Mouse (Mus musculus) midbrain, embryonic 12.5 days (tissue): ENCODE measurements at regions not wholly inside any gene's neighbourhood (a gene's known extent, or its start where the extent isn't known, plus 50 kb on each side); places are given as distances from the start of the nearest gene placed in this dataset.
"Not testable (repeated sequence)": the region's sequence is repeated elsewhere in the genome, so short reads cannot be mapped to it uniquely, and the experiment has no call there.

Experiments used
- ATAC-seq: fragments of 200-750 bp; cut with Nextera tagmentation; 2 replicates; pipeline ENCODE4 v1.8.0; 2017; ENCODE audit warnings: low read depth, moderate TSS enrichment, moderate library complexity; ENCODE audit not compliant: low FRiP score
- H3K27ac ChIP-seq: fragments of 300-500 bp; sonication (generic); replicated peaks from 2 replicates; pipeline ENCODE4 v1.5.1; 2016; ENCODE audit warnings: mild to moderate bottlenecking
- H3K27me3 ChIP-seq: fragments of 300-500 bp; sonication (generic); 2 replicates; pipeline ENCODE4 v1.6.1; 2016; ENCODE audit warnings: mild to moderate bottlenecking
- H3K36me3 ChIP-seq: fragments of 300-500 bp; sonication (generic); 2 replicates; pipeline ENCODE4 v1.6.1; 2016
- H3K4me1 ChIP-seq: fragments of 300-500 bp; sonication (generic); 2 replicates; pipeline ENCODE4 v1.6.1; 2016
- H3K4me2 ChIP-seq: fragments of 300-500 bp; sonication (generic); replicated peaks from 2 replicates; pipeline ENCODE4 v1.6.1; 2016; ENCODE audit warnings: mild to moderate bottlenecking, moderate library complexity
- H3K4me3 ChIP-seq: fragments of 300-500 bp; sonication (generic); 2 replicates; pipeline ENCODE4 v1.5.1; 2016; ENCODE audit warnings: mild to moderate bottlenecking
- H3K9ac ChIP-seq: fragments of 300-500 bp; sonication (generic); replicated peaks from 2 replicates; pipeline ENCODE4 v1.6.1; 2016; ENCODE audit warnings: mild to moderate bottlenecking, moderate library complexity
- H3K9me3 ChIP-seq: fragments of 300-500 bp; sonication (generic); 2 replicates; pipeline ENCODE4 v1.6.1; 2016; ENCODE audit warnings: mild to moderate bottlenecking
- WGBS: fragments of 180-500 bp; shearing (Covaris S2); methylation state at CpG from one replicate; pipeline ENCODE4 v1.1.7; 2016; 5-methylcytosine and 5-hydroxymethylcytosine counted together

- not testable (repeated sequence) for H3K4me1 ChIP-seq, H3K9me3 ChIP-seq, H3K4me2 ChIP-seq, H3K27me3 ChIP-seq, ATAC-seq, H3K36me3 ChIP-seq, H3K4me3 ChIP-seq, H3K27ac ChIP-seq, H3K9ac ChIP-seq
Measured at GRCm38 (mm10) chr7:93254287-93254686, 174.6 kb downstream of the Fam181b start.

GRCm38 (mm10) chr7:93285748-93286147 is 206.1 kb downstream of the Fam181b start:
- Histone ChIP-seq H3K4me1 (no peaks in the 10 kb centered on the region), H3K4me3 (no peak overlapping the region), H3K9ac (no peak overlapping the region), H3K36me3 (no peaks in the 10 kb centered on the region), H3K27ac (no peak overlapping the region), H3K27me3 (no peaks in the 10 kb centered on the region), H3K9me3 (no peaks in the 10 kb centered on the region), H3K4me2 (no peak overlapping the region)
- ATAC-seq, result no peak
- WGBS, result 82% methylated on average over 3 of the region's 3 CpGs

GRCm38 (mm10) chr7:93291457-93291856 is 211.8 kb downstream of the Fam181b start:
- Histone ChIP-seq H3K4me3 (no peak overlapping the region), H3K27ac (no peak overlapping the region), H3K9ac (no peak overlapping the region), H3K4me2 (no peak overlapping the region), H3K9me3 (no peaks in the 10 kb centered on the region), H3K4me1 (peaks cover 5% of the 10 kb centered on the region; the same call in 1 of the 2 replicates), H3K27me3 (no peaks in the 10 kb centered on the region), H3K36me3 (no peaks in the 10 kb centered on the region)
- no peak for ATAC-seq
- WGBS, result 65% methylated on average over 3 of the region's 3 CpGs

GRCm38 (mm10) chr7:93291945-93292696 is 212.5 kb downstream of the Fam181b start:
- ATAC-seq, result peak; percentile 69
- no peak overlapping the region for H3K4me2 ChIP-seq
- no peak overlapping the region for H3K27ac ChIP-seq
- H3K9ac ChIP-seq, result no peak overlapping the region
- no peak overlapping the region for H3K4me3 ChIP-seq
- H3K36me3 ChIP-seq, result no peaks in the 10 kb centered on the region
- no peaks in the 10 kb centered on the region for H3K9me3 ChIP-seq
- no peaks in the 10 kb centered on the region for H3K27me3 ChIP-seq
- peaks cover 5% of the 10 kb centered on the region; the same call in 1 of the 2 replicates for H3K4me1 ChIP-seq
- 50% methylated on average over 3 of the region's 3 CpGs for WGBS

- Histone ChIP-seq H3K27ac (no peak overlapping the region), H3K4me3 (no peak overlapping the region), H3K27me3 (no peaks in the 10 kb centered on the region), H3K36me3 (no peaks in the 10 kb centered on the region), H3K9ac (no peak overlapping the region), H3K9me3 (no peaks in the 10 kb centered on the region), H3K4me2 (no peak overlapping the region), H3K4me1 (no peaks in the 10 kb centered on the region)
- ATAC-seq, result no peak
- WGBS, result 63% methylated on average over 1 of the region's 1 CpGs
Measured at GRCm38 (mm10) chr7:93312731-93313130, 233.1 kb downstream of the Fam181b start.

GRCm38 (mm10) chr7:93331351-93331750 is 251.7 kb downstream of the Fam181b start:
- H3K27me3 ChIP-seq, result no peaks in the 10 kb centered on the region
- no peak overlapping the region for H3K27ac ChIP-seq
- 94% methylated on average over 1 of the region's 1 CpGs for WGBS
- H3K4me2 ChIP-seq, result no peak overlapping the region
- no peaks in the 10 kb centered on the region for H3K4me1 ChIP-seq
- no peak for ATAC-seq
- no peak overlapping the region for H3K4me3 ChIP-seq
- H3K9me3 ChIP-seq, result no peaks in the 10 kb centered on the region
- H3K9ac ChIP-seq, result no peak overlapping the region
- no peaks in the 10 kb centered on the region for H3K36me3 ChIP-seq

GRCm38 (mm10) chr7:93332203-93332602 is 252.5 kb downstream of the Fam181b start:
- H3K4me1 ChIP-seq, result no peaks in the 10 kb centered on the region
- no peaks in the 10 kb centered on the region for H3K27me3 ChIP-seq
- no peak overlapping the region for H3K9ac ChIP-seq
- H3K4me2 ChIP-seq, result no peak overlapping the region
- H3K9me3 ChIP-seq, result no peaks in the 10 kb centered on the region
- no peak overlapping the region for H3K27ac ChIP-seq
- no peaks in the 10 kb centered on the region for H3K36me3 ChIP-seq
- no peak for ATAC-seq
- 82% methylated on average over 3 of the region's 3 CpGs for WGBS
- no peak overlapping the region for H3K4me3 ChIP-seq

GRCm38 (mm10) chr7:93336420-93336819 is 256.8 kb downstream of the Fam181b start:
- WGBS, result 41% methylated on average over 1 of the region's 1 CpGs
- Histone ChIP-seq H3K27me3 (no peaks in the 10 kb centered on the region), H3K9ac (no peak overlapping the region), H3K9me3 (no peaks in the 10 kb centered on the region), H3K27ac (no peak overlapping the region), H3K4me3 (no peak overlapping the region), H3K4me2 (no peak overlapping the region), H3K4me1 (no peaks in the 10 kb centered on the region), H3K36me3 (no peaks in the 10 kb centered on the region)
- ATAC-seq, result peak; percentile 90
